Mouse (Mus musculus) thymus, adult 18-20 months (tissue): Measurements from ENCODE around the gene Cyb5d1.

Source experiments
- DNase-seq, 2 experiments: peaks; one replicate each; pipeline ENCODE4 v3.0.0; 2022; ENCODE audit warnings: mixed read lengths in 2 of 2

Gene Cyb5d1

DNA sequence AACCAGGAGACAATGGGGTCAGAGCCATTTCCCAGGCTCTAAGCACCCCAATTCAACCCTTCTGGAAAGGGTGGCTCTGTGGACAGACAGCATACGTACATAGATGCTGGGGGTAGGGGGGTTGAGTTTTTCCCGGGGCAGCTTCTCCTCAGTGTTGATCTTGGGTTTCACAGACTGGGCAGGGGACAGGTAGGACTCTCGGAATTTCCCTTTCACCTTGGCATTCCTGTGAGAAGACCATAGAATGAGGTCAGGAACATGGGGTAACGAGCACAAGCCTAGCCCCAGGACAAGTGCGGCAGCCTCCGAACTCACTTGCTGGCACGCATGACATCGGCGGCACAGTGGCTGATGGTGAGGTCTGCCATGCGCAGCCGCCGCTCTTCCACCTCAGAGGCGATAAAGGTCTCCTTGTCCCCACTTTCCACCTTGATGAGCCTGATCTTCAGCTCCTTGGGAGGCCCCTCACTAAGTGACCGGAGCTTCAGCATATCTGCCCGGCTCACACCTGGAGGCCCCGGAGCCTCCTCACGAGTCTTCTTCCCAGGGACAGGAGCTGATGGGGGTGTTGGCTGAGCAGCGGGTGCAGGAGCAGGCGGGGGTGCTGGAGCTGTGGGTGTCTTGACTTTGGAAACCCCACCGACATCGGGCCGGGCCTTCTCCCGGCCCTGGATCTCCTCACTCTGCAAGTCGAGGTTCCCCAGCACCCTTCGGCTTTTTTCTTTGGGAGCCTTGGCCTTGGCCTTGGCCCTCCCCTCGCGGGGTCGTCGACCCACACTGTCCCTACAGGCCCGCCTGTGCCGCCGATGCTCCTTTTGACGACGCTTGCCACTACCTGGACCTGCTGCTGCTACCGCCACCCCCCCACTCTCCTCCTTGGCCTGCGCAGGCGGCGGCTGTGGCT lies 8.5 kb upstream of the Cyb5d1 start:
- peak in 1 of 2 experiments; percentile 19 for DNase-seq

GRCm38 (mm10) chr11:69401987-69402386 lies 6.6 kb upstream of the Cyb5d1 start:
- no peak for DNase-seq

GRCm38 (mm10) chr11:69401210-69401637 lies 5.8 kb upstream of the Cyb5d1 start:
- DNase-seq, result peak; percentile 78 to 89

DNA sequence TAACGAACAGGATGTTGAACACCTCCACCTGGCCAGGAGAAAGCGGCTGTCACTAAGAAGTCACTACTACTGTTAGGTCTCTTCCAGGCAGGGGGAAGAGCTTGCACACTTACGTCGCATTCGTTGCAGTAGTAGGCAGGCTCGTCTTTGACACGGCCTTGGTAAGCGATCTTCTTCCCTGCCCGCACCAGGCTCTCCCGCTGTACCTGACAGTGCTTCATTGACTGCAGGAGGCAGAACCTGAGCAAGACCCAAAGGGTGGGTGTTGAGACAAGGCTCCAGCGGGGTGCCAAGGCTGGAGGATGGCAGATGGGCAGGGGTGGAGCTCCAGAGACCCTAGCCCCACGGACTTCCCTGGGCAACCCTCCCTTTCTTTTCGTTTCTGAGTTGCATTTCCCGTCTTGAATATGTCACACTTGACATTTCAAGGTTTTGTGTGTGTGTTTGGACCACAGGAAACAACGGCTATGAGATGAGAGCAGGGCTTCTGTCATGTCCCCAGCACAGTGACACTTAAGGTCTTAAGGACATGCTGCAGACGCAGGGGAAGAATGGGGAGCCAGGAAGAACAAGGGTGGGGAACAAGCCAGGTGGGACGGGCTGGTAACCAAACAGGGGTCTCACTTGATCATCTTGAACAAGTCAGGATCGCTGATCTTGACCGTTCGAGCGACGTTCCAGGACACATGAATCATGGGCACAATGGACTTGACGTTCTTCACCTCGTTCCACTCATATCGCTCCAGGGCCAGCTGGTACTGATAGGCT lies 4.8 kb upstream of the Cyb5d1 start:
- peak in 1 of 2 experiments; percentile 16 for DNase-seq

DNA sequence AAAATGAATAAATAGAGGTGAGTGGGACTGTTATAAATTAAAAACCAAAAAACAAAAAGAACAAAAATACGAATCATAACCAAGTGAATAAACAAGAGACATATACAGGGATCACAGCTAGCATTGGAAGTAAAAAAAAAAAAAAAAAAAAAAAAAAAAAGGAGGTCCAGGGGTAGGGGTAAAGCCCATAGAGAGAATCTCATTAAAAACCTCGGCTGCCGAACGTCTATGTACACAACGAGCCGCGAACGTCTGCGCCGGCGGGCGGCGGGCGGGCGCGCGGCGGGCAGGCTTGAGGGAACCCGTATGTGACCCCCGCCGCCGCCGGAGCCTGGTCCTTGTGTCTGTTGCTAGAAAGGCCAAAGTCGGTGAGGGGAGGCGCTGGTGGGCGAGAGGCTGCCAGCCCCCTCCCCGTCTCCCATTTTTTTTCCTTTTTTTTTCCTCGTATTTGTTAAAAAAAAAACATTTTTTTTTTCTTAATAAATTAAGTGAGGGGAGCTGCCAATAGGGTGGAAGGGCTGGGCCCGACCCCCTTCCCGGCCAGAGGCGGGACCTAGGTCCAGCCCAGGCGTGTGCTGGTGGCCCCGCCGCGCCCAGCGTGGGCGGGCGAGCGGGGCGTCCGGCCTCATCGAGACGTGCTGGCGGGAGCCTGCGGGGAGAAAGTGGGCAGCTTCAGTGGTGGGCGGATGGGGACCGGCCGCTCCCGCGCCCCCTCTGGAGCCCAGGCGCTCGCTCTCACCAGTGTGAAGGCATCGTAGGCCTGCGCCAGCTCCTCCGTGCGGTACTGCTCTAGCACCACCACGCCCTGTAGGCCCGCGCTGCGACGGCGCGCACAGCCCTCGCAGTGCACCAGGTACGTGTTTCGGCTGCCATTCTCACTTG lies 4.0 kb upstream of the Cyb5d1 start:
- DNase-seq, result peak in 1 of 2 experiments; percentile 20

DNA sequence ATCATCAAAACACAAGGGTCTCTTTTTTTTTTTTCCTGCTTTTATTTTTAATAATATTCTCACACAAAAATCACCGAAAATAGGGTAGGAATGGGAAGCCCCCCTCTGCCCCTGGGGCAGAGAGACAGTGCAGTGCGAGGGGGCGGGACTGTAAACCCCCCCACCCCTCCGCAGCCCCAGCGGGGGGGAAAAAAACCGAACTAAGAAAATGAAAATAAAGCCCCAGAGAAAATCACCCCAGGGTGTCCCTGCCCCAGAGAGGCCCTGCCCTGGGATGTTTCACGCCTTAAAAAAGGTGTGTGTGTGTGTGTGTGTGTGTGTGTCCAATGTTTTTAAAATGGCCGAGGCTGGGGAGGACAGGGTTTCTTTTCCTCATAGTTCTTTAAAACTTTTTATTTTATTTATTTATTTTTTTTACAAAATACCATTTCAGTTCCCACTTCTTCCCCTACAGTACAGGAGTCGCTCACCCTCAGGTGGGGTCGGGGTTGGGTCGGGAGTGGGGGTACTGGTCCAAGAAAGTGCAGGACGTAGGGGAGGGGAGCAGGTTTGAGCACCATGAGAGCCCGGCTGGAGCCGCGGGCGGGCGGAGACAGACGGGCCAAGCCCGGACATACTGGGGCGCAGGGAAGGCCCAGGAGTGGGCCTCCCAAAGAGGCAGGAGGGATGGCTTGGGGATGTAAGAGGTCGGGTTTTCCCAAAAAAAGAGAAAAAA lies 3.2 kb upstream of the Cyb5d1 start:
- DNase-seq, result peak in 1 of 2 experiments; percentile 24

DNA sequence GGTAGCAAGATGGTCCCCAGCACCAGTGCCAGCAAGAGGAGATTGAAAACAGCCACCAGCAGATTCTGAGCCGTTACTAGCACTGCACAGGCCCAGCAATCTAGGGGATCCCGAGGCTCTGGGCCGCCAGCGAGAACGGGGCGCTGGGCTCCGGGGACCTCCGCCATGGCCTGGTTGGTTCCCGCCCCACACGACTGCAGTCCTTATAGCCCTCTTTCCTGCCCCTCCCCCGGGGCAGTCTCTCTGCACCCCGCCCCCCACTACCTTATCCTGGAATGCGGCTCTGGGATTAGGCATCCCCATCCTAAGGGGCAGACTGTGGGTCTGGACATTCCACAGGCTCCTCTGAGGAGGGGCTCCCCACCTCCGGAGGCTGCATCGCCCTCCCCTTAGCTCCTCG lies 2.6 kb upstream of the Cyb5d1 start, which contains the start of gene Tmem88:
Tmem88 (minus strand) TSS at position 176 of the 400 bp plus-strand sequence.
- DNase-seq, result peak in 1 of 2 experiments; percentile 23

GRCm38 (mm10) chr11:69397581-69398057 lies 2.2 kb upstream of the Cyb5d1 start:
- DNase-seq, result peak in 1 of 2 experiments; percentile 29

GRCm38 (mm10) chr11:69396772-69397171 lies 1.3 kb upstream of the Cyb5d1 start:
- peak in 1 of 2 experiments; percentile 32 for DNase-seq

GRCm38 (mm10) chr11:69395634-69396373 lies 373 bp upstream of the Cyb5d1 start:
- peak; percentile 91 to 96 for DNase-seq

GRCm38 (mm10) chr11:69394591-69395167 lies 752 bp downstream of the Cyb5d1 start:
- peak in 1 of 2 experiments; percentile 38 for DNase-seq

- DNase-seq, result peak in 1 of 2 experiments; percentile 28
These were observed 4.9 kb downstream of the Cyb5d1 start for GRCm38 (mm10) chr11:69390400-69391034.

DNA sequence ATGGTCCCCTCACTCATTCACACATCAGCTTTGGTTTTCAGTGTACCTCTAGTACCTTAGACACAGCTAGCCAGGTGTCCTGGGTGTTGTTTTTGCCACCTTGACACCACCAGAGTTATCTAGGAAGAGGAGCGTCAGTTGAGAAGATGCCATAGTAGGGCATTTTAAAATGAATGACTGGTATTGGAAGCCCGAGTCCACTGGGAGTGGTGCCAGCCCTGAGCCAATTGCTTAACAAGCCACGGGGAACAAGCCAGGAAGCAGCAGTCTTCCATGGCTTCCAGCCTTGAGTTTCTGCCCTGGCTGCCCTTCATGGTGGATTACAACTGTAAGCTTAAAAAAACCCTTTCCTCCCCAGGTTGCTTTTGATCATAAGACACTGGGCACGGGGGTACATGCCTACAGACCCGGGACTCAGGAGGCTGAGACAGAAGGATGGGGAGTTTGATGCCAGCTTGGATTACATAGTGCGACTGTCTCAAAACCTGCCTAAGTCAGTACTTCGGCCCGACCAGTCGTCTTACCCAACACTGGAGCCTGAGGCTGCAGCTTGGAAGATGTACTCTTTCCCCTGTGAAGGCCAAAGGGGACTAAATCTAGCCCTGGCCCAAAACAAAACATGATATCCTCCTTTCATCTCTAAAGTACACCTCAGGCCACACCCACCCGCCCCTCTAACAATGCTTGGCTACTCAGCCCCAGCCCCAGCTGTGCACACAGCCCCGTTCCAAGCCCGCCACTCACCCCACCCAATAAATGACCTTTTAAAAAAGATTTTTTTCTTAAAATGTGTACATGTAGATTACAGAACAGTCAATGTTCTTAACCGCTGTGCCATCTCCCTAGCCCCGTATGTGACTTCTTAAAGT lies 5.7 kb downstream of the Cyb5d1 start:
- DNase-seq, result no peak

DNA sequence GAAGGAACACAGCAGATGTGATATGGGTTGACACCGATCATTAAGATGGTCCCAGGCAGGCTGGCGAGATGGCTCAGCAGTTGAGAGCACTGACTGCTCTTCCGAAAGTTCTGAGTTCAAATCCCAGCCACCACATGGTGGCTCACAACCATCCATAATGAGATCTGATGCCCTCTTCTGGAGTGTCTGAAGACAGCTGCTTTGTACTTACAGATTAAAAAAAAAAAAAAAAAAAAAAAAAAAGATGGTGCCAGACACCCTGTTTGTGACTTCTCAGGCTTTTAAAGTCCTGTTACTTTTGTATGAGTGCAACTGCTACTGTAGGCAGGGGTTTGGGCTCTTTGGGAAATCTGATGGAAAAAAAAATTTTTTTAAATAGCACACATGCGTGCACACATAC lies 6.8 kb downstream of the Cyb5d1 start:
- no peak for DNase-seq

GRCm38 (mm10) chr11:69386758-69387157 lies 8.7 kb downstream of the Cyb5d1 start:
- DNase-seq, result no peak

DNA sequence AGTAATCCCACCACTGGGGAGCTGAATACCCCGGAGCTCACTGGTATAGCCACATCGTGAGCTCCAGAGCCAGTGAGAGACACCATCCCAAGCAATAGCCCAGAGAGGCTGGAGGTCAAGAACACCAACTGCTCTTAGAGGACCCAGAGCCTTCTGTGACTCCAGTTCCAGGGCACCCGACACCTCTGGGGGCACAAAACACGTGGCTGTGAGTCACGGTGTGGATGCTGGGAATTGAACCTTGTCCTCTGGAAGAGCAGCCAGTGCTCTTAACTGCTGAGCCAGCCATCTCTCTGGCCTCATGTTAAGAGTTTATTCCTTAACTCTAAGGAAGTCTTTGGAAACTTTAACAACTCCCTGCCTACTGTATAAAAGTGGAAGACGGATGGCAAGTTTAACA lies 10.5 kb downstream of the Cyb5d1 start:
- DNase-seq, result no peak

GRCm38 (mm10) chr11:69382478-69383105 lies 12.8 kb downstream of the Cyb5d1 start:
- no peak for DNase-seq

GRCm38 (mm10) chr11:69381356-69381755 lies 14.1 kb downstream of the Cyb5d1 start:
- no peak for DNase-seq
